Mouse (Mus musculus) adrenal gland, adult 2 months (tissue): Measurements from ENCODE around the gene Vmn1r22. TPM values are rescaled to one million over a fixed set of nuclear protein-coding genes. Genes with fewer than 3 reads are reported as not detected.
"Not testable (repeated sequence)": the region's sequence is repeated elsewhere in the genome, so short reads cannot be mapped to it uniquely, and the experiment has no call there.

Source experiments
- DNase-seq: peaks from one replicate; pipeline ENCODE4 v3.0.0; 2021
- long read RNA-seq: library from polyadenylated mRNA; stranded (forward); transcript quantifications from one replicate; pipeline ENCODE4 v2.0.0, GENCODE M21; 2021
- polyA plus RNA-seq: library from polyadenylated mRNA; depleted of rRNA; stranded (reverse); fragments of >200 nt; gene quantifications from 2 replicates; pipeline ENCODE4 v1.2.3, GENCODE M21; 2012; rRNA removed
- total RNA-seq, 2 experiments: library from RNA; stranded (reverse); gene quantifications; 2 replicates each; pipeline ENCODE4 v1.2.3; 2021

Gene Vmn1r22
- not detected for total RNA-seq
- polyA plus RNA-seq = not detected in 2 replicates
- long read RNA-seq = 0 reads

DNA sequence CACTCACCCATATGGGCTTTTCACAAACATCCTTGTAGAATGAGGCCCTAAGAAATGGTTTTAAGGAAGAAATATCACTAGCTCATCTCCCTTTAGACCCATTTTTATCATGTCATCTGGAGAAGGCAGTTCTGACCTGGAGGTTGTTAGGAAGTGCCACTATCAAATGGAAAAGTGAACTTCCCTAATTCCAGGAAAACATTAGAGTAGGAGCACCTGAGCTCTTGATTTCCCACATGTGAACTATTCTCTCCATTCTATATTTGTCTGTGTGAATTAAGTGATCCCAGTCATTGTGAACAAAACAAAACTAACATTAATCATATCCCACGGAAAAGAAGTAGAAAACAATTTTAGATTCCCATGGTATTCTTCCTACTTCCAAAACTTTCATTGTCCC, at the start of gene Vmn1r22:
Gene Vmn1r22, minus strand, starts transcription at position 101 of the 400 bp plus-strand sequence.
- DNase-seq = no peak

DNA sequence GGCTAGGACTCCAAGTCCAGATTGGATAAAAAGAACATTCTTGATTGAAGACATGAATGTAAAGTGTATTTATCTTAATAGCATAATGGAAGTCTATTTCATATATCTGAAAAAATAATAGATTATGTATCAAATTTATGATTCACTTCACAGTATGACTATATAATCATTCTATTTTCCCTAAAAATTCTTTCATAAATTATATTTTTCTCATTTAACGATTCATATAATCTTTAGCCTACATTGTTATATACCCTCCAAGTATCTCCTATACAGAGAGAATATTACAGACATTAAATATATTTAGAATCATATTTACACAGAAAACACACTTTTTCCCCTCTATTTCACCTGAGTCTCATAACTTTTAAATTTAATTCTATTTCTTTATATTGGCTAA, 18.9 kb upstream of the Vmn1r22 start, which contains the start of gene Vmn1r23:
Gene Vmn1r23, minus strand, starts transcription at position 101 of the 400 bp plus-strand sequence.
- no peak for DNase-seq

DNA sequence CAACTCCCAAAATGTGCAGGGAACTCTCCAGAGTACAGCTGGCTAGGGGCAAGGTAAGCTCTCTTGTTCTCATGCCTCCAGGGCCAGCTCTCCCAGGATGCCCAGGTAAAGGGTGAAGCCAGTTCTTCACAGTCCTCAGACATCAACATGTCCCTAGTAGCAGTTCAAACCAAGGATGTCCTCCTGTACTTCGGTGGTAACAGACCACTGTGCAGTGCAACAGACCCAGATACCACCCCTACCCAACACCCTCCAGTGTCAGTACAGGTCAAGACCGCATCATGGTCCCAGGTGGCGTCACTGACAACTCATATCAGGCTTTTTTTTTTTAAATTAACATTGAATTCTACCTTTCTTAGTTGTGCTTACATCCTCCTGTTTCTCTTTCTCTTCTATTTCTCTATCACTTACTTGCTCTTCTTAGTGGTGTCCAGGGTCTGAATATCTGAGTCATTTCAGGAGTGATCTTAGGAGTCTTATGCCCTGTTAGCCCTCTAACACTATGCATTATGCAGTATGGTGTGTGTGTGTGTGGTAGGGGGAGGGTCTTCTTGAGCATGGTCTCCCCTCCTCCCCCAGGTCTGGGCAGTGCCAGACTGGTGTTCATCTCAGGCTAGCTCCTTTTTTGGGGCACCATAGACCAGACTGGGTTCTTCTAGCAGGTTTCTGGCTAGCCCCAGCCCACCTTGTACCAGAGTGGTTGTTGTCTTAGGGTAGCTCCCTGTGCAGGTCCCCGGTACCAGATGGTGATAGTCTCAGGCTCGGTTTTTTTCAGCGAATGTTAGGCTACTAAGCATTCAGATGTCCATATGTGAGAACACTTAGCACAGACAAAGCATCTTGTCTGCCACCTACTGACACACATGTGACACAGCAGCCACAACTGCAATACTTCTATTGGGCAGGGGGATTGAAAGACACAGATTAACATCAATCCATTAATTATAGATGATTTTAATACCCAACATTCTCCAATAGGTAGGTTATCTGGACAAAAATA, 48.5 kb downstream of the Vmn1r22 start:
- DNase-seq = peak; percentile 7

DNA sequence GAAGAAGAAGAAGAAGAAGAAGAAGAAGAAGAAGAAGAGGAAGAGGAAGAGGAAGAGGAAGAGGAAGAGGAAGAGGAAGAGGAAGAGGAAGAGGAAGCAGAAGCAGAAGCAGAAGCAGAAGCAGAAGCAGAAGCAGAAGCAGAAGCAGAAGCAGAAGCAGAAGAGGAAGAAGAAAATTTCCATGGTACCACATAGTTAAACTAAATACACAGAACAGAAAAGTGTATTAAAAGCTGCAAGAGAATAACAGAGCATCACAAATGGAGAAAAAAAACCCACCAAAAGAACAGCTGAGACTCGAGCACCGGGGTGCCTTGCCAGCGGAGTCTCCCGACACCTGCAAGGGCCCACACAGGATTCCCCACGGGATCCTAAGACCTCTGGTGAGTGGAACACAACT, 56.7 kb downstream of the Vmn1r22 start:
- not testable (repeated sequence) for DNase-seq

DNA sequence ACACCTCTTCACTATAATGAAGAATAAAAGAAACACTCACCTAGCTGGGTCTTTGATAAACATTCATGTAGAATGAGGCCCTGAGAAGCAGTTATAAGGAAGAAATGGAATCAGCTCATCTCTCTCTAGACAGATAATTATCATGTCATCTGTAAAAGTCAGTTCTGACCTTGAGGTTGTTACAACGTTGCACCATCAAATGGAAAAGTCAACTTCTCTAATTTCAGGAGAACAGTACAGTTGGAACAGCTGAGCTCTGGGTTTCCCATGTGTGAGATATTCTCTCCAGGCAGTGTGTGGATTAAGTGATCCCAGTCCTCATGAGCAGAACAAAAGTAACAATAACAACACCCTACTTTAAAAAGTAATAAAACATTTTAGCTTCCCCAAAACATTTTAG, 57.5 kb downstream of the Vmn1r22 start, which contains the start of gene Vmn1r21:
Gene Vmn1r21, minus strand, starts transcription at position 58 of the 400 bp plus-strand sequence.
- no peak for DNase-seq

Other genes with a start within 250 kb of the Vmn1r22 start
- 10 to 100 TPM; 17.2 to 19.8 TPM for gene Pyurf, start 215.9 kb downstream of the Vmn1r22 start, total RNA-seq
- 41.4 and 42.3 TPM in 2 replicates for gene Pyurf, start 215.9 kb downstream of the Vmn1r22 start, polyA plus RNA-seq
- gene Lancl2, start 205.5 kb downstream of the Vmn1r22 start, total RNA-seq = 10 to 100 TPM; 15.5 to 17.6 TPM
- gene Lancl2, start 205.5 kb downstream of the Vmn1r22 start, polyA plus RNA-seq = 2.4 and 2.9 TPM in 2 replicates
- 10 to 100 TPM; 12.7 to 17.3 TPM for gene Vopp1, start 82.9 kb downstream of the Vmn1r22 start, total RNA-seq
- gene Vopp1, start 82.9 kb downstream of the Vmn1r22 start, polyA plus RNA-seq = 8.5 and 10.6 TPM in 2 replicates
- gene Vmn1r21, start 57.7 kb downstream of the Vmn1r22 start, total RNA-seq = not detected
- gene Vmn1r21, start 57.7 kb downstream of the Vmn1r22 start, polyA plus RNA-seq = not detected in 2 replicates
- not detected for gene Vmn1r23, start 18.8 kb upstream of the Vmn1r22 start, total RNA-seq
- gene Vmn1r23, start 18.8 kb upstream of the Vmn1r22 start, polyA plus RNA-seq = not detected in 2 replicates
- gene Vmn1r24, start 53.5 kb upstream of the Vmn1r22 start, total RNA-seq = not detected
- gene Vmn1r24, start 53.5 kb upstream of the Vmn1r22 start, polyA plus RNA-seq = not detected in 2 replicates
- not detected for gene Vmn1r25, start 72.8 kb upstream of the Vmn1r22 start, total RNA-seq
- gene Vmn1r25, start 72.8 kb upstream of the Vmn1r22 start, polyA plus RNA-seq = not detected in 2 replicates
- not detected for gene Vmn1r26, start 107.1 kb upstream of the Vmn1r22 start, total RNA-seq
- gene Vmn1r26, start 107.1 kb upstream of the Vmn1r22 start, polyA plus RNA-seq = not detected in 2 replicates